Mouse (Mus musculus) urinary bladder, postnatal 25 days (tissue): Measurements from ENCODE around the gene Ift46.

ENCODE experiments used
- DNase-seq: peaks from one replicate; pipeline ENCODE4 v3.0.0; 2022; ENCODE audit warnings: low spot score

The Ift46 gene

DNA sequence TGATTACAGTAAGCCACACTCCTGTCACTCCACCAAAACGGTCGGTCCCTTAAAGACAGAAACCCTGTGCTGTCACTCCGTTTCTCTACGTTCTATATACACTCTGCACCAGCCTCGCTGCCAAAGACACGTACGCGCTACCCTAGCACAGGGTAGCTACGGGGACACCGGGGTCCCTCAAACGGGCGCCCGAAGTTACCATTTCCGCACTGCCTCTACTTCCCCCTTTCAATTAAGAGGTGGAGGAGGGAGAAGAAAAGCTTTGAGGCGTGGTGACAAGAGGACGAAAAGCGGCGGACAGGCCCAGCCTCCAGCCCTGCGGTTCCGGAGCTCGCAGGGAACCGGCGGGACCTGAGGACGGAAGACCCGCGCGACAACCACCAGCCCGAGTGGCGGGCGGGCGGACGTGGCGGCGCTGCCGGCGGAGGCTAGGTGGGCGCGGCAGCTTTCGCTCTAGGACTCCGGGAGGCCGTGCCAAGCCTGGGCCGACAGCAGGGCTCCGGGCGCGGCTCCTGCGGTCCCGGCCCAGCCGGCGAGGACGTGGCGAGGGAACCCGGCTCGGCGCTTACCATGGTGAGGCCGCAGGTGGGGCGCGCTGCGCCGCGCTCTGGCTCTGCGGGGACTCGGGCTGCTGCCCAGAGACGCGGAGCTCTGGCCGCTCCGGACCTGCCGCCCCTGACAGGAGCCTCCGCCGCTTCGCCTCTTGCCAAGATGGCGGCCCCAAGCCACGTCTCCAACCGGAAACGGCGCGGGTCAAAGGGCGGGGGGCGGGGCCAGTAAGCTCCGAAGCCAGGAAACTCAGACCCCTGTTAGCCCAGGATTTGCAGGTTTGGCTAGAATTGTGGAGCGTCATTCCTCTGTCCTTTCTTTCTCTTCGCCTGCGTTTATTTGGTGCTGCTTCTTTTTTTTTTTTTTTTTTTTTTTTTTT is at the start of gene Ift46, which contains the start of gene Arcn1:
Gene Ift46, plus strand, starts transcription at position 808 of the 928 bp plus-strand sequence.
Gene Arcn1, minus strand, starts transcription at position 745 of the 928 bp plus-strand sequence.
- peak; percentile 74 for DNase-seq

GRCm38 (mm10) chr9:44718937-44719631 is 48.6 kb upstream of the Ift46 start:
- DNase-seq = no peak

DNA sequence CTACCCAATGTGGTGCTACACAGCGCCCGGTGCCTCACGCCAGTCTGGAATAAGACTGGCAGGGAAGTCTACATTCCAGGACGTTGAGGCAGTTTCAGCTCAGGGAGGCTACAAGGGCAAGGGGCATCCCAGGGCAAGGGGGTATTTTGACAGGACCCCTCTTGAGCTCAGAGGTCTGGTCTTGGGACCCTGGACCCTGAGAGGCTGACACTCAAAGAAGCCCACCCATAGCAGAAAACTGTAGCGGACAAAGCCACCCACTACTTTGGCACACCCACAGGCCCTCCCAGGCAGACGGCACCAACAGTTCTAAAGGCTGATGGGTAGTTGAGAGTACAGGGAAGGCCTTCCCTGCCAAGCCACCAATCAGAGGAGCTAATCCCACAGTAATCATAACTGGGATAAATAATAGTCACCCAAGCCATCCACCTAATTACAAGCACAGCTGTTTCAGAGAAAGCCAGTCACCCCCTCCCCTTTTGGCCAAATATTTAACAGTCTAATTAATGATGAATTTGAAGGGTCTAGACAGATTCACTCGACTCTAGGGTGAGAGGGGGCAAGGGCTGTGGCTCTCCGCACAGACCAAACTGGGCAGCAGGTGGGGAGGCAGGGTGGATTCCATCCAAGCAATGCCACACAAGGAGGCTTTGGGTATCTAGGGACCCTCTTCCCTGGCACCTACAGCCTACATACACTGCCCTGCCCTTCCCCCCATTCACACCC is 47.9 kb upstream of the Ift46 start:
- no peak for DNase-seq

- DNase-seq = no peak
These were observed 47.2 kb upstream of the Ift46 start for GRCm38 (mm10) chr9:44720358-44721153.

- peak; percentile 85 for DNase-seq
These were observed 46.4 kb upstream of the Ift46 start for GRCm38 (mm10) chr9:44721154-44721876.

DNA sequence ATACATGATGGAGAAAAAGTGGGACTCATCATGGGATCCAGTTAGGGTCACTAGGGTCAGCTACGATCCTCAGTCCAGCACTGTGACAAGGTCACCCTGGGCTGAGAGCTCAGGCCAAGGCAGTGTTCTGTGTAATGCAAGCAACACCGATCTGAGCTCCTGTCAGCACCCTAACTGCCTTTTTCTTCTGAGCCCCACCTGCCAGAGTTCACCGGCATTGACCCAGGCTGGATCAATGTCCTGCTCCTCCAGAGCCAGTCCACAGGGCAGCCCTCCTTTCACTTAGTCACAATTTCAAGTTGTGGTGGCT is 45.9 kb upstream of the Ift46 start:
- no peak for DNase-seq

- DNase-seq = no peak
These were observed 45.1 kb upstream of the Ift46 start for GRCm38 (mm10) chr9:44722575-44722974.

DNA sequence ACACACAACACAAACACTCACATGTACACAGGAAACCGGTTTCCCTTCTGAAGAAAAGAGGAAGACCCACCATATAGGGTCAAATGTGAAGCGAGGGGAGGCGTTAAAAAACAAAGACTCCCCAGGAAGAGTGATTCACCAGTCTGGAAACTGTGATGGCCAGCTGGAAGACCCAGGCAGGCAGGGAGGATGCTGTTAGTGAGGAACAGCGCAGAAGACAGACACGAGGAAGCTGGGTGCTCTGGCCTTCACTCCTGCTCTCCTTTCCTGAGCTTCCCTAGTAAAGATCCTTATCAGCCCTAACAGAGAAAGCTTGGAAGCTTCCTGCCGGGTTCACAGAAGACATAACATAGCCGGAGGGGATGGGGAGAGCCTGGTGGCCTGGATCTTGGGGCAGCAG is 44.7 kb upstream of the Ift46 start:
- DNase-seq = no peak

DNA sequence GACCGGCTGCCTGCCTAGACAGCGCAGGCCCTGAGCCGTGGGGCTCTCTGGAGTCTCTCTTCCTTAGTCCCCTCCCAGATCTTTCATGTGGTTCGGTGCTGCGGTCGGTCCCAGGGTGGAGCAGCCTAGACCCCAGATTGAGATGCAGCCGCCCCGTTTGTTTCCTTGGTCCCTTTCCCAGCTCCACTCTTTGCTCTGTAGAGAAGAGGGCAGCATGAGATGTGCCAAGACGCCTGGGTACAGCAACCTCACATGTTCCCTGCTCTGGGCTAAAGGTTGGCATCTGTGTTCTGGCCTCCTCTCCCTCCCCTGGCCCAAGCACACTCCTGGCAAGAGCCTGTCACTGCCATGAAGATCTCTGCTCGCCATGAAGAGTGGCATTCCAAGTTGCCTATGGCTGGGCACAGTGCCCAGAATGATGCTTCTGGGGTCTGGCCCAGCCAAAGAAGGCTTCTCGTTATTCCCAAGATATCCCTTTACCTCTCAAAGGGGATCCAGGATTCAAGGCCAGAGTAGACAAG is 44.1 kb upstream of the Ift46 start:
- DNase-seq = no peak

GRCm38 (mm10) chr9:44724223-44724622 is 43.5 kb upstream of the Ift46 start:
- no peak for DNase-seq

GRCm38 (mm10) chr9:44724665-44725064 is 43.0 kb upstream of the Ift46 start:
- DNase-seq = no peak

GRCm38 (mm10) chr9:44726431-44727146 is 41.1 kb upstream of the Ift46 start:
- DNase-seq = no peak

DNA sequence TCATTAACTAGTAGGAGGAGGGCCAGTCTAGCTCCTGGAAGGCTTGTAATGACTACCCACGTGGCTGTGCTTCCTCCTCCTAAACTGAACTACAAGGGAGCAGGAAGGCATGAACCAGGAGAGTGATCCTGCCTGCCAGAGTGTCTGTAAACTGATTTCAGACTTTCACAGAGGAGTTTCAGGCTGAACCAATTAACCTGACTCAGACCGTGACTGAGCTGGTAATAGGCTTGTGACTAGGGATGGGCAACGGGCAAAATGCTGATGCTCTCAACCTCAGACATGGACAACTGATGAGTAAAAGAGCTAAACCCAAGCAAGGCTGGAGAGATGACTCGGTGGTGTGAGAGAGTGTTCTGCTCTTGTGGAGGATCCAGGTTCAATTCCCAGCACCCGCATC is 40.3 kb upstream of the Ift46 start:
- no peak for DNase-seq

- no peak for DNase-seq
These were observed 35.6 kb upstream of the Ift46 start for GRCm38 (mm10) chr9:44732130-44732549.

- no peak for DNase-seq
These were observed 34.7 kb upstream of the Ift46 start for GRCm38 (mm10) chr9:44732921-44733530.

- peak; percentile 68 for DNase-seq
These were observed 33.8 kb upstream of the Ift46 start for GRCm38 (mm10) chr9:44733671-44734523.

DNA sequence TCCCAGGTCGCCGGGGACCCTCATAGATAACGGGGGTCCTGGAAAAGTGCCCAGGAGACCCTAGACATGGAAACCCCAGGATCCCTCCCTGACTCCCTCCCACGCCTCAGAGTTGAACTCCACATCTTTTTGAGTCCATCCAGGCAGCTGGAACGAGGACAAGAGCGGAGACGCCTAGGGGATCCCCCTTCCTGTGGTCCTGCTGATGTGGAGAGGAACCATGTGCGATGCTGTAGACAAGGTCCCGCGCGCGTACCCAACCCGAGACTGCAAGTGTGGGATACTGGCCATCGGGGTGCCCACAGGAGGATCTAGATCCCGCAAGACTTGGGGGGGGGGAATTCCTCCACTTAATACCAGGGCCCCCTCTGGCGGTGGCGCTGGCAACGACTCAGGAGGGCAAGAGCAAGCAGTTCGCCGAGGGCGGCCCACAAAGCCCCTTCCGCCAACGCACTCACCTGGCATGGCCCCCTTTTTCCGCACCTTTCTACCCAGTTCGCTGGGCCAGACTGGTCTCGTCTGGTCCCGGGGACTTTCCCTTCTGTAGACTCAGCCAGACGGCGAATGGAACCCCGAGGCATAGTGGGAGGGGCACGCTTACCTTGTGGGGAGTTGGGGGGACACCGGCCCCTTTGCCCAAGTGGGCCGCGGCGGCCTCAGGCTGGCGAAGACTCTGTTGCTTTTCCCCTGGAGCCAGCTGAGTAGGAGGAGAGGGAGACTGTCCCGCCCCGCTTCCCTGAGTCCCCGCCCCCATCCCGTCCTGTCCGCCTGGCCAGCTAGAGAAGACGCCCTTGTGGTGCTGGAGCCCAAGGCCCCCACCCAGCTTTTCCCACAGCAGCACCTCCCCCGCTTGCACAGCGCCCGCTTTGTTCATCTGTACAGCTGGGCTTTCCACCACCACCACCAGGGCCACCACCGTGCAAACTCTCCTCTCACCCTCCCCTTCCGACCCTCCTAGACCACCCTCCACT is 32.9 kb upstream of the Ift46 start, which contains the start of gene Phldb1:
Gene Phldb1, minus strand, starts transcription at position 675 of the 971 bp plus-strand sequence.
- peak; percentile 62 for DNase-seq
